Mouse (Mus musculus): Measurements from ENCODE around the gene Arid4a. TPM values are rescaled to one million over a fixed set of nuclear protein-coding genes. Genes with fewer than 3 reads are reported as not detected.
"Not testable (repeated sequence)": the region's sequence is repeated elsewhere in the genome, so short reads cannot be mapped to it uniquely, and the experiment has no call there.

Gene Arid4a
- polyA plus RNA-seq, 1 experiment from 2014 or later: 71.5 TPM

- no peak for DNase-seq (ENCODE audit: low spot score)
These were observed 886 bp upstream of the Arid4a start for GRCm38 (mm10) chr12:71014845-71015362.

DNA sequence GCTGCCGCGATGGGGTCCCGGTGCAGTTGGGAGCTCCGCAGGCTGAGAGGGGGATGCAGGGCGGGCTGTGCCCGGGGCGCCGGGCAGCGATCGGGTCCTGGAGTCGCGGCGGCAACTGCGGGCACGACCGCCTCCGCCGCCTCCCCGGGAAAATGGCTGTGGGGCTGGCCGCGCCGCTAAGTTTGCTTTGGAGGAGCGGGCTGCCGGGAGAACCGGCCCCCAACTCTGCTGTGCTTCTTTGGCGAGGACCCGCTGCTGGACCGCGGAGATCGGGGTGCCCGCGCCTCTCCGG is 367 bp downstream of the Arid4a start:
- DNase-seq (ENCODE audit: low spot score): no peak

DNA sequence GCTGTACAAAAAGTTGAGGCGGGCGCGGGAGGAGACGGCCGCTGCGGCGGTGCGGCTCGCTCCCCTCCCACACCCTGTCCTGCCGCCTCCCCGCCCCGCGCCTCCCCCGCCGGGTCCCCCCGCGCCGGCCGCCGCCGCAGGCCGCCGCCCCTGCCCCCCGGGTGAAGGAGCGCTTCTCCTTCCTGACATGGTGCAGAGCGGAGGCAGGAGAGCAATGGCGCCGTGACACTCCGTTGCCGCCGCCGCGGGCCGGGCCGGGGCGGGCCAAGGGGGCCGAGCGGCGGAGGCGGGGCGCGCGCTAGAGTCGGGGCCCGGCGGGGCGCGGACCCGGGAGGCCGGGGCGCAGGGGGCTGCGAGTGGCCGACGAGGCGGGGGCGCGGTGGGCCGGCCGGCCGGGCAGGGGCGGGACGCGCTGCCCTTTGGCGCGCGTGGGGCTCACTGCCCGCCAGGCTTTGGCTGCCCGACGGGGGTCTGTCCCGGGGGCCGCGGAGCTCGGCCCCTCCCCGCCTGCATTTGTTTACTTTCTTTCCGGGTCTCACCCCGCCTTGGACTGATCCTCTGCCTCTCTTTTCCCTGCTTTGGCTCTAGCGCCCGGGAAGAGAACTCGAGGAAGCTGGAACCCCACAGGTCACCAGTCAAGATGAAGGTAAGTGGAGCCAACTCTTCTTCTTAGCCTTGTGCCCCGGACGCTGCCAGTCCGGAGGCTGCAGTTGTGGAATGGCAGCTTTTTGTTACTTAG is 882 bp downstream of the Arid4a start:
- peak; percentile 56 for DNase-seq (ENCODE audit: low spot score)

DNA sequence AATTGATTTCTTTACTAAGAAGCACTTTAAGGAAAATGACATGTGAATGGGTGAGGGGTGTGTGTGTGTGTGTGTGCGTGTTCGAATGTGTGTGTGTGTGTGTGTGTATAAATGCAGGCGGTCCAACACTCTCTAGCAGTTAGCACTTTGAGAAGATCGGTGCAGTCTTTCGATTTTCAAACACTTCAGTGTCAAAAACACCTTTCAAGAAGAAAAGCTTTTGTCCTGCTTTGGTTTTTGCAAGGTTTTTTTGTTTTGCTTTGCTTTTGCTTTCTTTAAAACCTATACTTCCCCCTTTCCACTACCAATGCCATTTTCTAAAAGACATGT is 1.4 kb downstream of the Arid4a start:
- DNase-seq (ENCODE audit: low spot score): no peak

DNA sequence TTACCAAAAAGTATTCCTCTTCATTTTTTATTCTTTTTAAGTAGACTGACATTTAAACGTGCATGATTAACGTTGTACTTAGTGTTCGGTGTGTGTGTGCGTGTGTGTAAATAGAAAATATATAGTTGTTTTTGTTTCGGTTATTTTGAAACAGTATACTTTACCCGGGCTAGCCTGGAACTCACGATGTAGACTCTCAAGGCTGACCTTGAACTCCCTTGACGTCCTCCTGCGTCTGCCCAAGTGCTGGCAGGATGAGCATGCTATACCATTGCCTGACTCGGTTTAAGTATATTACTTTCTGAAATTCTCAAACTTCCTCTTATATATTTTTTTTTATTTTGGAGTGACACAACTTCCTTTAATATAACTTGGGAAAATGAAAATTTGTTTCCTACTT is 2.0 kb downstream of the Arid4a start:
- no peak for DNase-seq (ENCODE audit: low spot score)

GRCm38 (mm10) chr12:71019211-71019610 is 3.4 kb downstream of the Arid4a start:
- no peak for DNase-seq (ENCODE audit: low spot score)

GRCm38 (mm10) chr12:71024411-71024810 is 8.6 kb downstream of the Arid4a start:
- no peak for DNase-seq (ENCODE audit: low spot score)

DNA sequence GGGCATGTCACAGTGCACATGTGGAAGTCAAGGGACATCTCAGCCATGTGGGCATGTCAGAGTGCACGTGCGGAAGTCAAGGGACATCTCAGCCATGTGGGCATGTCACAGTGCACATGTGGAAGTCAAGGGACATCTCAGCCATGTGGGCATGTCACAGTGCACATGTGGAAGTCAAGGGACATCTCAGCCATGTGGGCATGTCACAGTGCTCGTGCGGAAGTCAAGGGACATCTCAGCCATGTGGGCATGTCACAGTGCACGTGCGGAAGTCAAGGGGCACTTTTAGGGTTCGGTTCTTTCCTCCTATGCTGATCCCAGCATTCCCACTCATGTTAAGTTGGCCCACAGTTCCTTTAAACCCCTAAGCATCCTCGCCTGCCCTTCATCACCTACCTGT is 12.5 kb downstream of the Arid4a start:
- not testable (repeated sequence) for DNase-seq (ENCODE audit: low spot score)

GRCm38 (mm10) chr12:71030260-71030659 is 14.5 kb downstream of the Arid4a start:
- DNase-seq (ENCODE audit: low spot score): no peak

- DNase-seq (ENCODE audit: low spot score): no peak
These were observed 14.9 kb downstream of the Arid4a start for GRCm38 (mm10) chr12:71030722-71031121.

DNA sequence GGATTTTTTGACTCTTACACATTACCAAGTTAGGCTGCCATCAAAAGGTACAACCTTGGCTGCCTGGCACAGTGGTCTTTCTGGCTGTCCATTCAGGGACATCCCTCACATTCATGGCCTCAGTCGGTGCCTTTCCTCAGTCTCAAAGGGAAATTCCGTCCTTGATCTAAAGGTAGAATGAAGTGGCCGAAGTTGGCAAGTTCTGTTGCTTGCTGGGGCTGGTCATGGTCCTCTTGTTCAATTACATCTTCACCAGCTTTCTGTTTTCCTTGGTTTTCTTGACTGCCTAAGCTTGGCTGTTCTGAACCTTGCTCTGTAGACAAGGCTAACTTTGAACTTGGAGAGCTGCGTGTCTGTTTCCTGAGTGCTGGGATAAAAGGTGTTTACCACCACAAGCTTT is 20.0 kb downstream of the Arid4a start:
- no peak for DNase-seq (ENCODE audit: low spot score)

DNA sequence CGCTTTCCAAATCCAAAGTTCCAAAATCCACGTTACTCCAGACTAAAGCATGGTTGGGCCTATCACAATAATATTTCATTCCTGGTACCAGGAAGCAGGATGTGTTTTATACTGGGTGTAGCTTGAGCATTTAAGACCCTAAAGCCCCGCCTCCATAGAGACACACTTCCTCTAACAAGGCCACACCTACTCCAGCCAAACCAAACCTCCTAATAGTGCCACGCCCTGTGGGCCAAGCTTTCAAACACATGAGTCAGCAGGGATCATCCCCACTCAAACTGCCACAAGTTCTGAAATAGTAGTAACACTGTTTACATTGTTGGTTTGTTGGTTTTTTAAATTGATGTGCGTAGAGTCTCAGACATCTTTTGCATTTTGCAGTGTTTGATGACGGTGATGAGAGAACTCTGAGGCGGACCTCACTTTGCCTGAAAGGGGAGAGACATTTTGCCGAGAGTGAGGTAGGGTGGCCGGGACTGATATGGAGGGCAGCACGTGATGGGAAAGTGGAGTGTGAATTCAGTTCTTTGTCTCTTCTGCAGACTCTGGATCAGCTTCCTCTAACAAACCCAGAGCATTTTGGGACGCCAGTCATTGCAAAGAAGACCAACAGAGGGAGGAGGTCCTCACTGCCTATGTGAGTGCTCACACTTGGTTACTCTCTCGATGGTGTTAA is 21.1 kb downstream of the Arid4a start:
- no peak for DNase-seq (ENCODE audit: low spot score)

- DNase-seq (ENCODE audit: low spot score): no peak
These were observed 24.7 kb downstream of the Arid4a start for GRCm38 (mm10) chr12:71040462-71040861.

DNA sequence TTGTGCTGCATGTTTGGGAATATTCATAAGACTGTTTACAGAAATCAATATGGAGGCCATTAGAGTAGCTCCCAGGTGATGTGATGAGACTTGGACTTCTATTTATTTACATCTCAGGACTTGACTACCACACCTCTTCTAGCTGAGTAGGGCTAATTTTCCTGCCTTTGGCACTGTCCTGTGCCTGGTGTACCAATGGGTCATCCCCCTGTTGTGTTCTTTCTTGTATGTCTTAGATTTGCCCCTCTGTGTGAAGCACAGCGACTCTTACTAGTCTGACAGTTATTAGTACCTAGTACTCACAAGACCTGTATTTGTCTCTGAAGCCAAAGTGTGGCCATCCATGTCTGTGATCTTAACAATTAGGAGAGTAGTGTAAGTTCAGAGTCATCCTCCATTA is 26.7 kb downstream of the Arid4a start:
- DNase-seq (ENCODE audit: low spot score): no peak

DNA sequence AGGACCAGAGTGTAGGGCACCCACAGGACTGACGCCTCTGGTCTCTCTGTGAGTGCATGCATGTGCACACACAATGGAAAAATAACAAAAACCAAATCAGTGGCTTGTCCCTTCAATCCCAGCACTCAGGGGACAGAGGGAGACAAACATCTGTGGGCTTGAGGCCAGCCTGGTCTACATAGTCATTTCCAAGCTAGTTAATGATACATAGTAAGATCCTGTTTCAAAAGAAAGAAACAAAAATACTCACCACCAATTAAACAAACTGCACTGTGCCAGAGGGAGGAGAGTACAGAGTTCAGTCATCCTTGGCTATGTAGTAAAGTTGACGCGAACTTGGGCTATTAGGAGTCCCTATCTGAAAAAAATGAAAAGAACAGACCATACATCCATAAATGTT is 27.8 kb downstream of the Arid4a start:
- DNase-seq (ENCODE audit: low spot score): no peak

DNA sequence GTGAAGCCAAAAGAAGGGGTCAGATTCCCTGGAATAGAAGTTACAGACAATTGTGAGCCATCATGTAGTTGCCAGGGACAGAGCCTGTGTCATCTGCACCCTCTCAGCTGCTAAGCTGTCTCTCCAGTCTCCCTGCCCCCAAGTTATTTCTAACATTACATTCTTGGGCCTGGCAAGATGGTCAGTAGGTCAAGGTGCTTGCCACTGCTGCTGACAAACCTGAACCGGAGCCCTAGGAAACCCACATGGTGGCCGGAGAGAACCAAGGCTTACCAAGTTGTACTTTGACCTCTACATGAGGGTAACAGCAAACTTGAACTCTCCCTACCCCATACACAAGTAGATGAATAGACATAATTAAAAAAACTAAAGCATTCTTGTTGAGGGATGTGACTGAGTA is 28.7 kb downstream of the Arid4a start:
- DNase-seq (ENCODE audit: low spot score): no peak

GRCm38 (mm10) chr12:71046501-71046900 is 30.7 kb downstream of the Arid4a start:
- no peak for DNase-seq (ENCODE audit: low spot score)

DNA sequence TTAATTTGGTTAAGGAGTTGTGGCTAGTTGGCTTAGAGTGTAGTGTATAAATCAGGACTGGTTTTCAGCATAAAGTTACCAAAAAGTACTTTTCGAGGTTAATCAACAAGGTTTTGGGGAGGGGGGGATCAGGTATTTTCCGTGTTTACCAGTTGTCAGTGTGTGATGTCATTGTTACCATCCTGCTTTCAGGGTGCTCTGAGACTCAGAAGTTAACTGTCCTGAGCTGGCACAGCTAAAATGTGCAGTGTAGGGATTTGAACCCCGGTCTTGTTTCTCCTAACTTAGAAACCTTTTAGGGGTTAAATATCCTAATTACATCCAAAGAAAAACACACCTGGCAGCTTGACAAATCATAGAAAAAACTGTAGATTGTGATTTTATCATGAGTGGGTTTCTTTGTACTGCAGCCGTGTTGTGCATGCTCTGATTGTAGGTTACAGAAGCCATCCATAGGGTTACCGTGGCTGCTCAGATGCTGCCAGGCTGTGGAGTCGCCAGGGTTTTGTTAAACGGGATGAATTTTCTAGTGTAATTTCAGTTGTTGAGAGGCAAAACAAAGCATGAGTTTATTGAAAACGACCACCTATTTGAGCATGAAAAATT is 31.8 kb downstream of the Arid4a start:
- peak; percentile 2 for DNase-seq (ENCODE audit: low spot score)

- DNase-seq (ENCODE audit: low spot score): peak; percentile 96
These were observed 32.3 kb downstream of the Arid4a start for GRCm38 (mm10) chr12:71048117-71048516.

DNA sequence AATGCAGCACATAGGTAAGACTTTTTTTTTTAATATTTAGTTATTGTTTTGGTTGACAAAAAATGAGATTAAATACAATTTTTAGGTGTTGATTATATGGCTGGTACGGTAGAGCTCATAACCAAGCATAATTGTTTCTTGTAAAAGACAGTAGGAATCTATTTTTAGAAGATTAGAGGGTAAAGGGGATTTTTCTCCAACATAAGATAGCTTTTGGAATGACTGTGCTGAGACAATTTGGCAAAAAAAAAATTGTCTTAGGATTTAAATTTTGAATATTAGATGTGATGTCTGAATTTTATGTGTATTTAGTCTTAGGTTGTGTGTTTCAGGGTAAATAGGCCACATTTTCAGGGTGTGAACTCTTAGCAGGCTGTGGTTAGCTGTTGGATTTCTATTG is 32.8 kb downstream of the Arid4a start:
- no peak for DNase-seq (ENCODE audit: low spot score)

GRCm38 (mm10) chr12:71049596-71050265 is 33.9 kb downstream of the Arid4a start:
- DNase-seq (ENCODE audit: low spot score): no peak

- peak; percentile 59 for DNase-seq (ENCODE audit: low spot score)
These were observed 35.3 kb downstream of the Arid4a start for GRCm38 (mm10) chr12:71051079-71051478.
